Mouse (Mus musculus): ENCODE measurements at regions not wholly inside any gene's neighbourhood (a gene's known extent, or its start where the extent isn't known, plus 50 kb on each side); places are given as distances from the start of the nearest gene placed in this dataset.
"Not testable (repeated sequence)": the region's sequence is repeated elsewhere in the genome, so short reads cannot be mapped to it uniquely, and the experiment has no call there.

- no peak for DNase-seq (ENCODE audit: low spot score)
These were observed 639.5 kb downstream of the Rwdd3 start for GRCm38 (mm10) chr3:120531880-120532580.

- DNase-seq (ENCODE audit: low spot score), result no peak
These were observed 659.8 kb downstream of the Rwdd3 start for GRCm38 (mm10) chr3:120511651-120512050.

GRCm38 (mm10) chr3:120498937-120499336 is 672.6 kb downstream of the Rwdd3 start:
- no peak for DNase-seq (ENCODE audit: low spot score)

- DNase-seq (ENCODE audit: low spot score), result no peak
These were observed 693.6 kb downstream of the Rwdd3 start for GRCm38 (mm10) chr3:120477934-120478333.

GRCm38 (mm10) chr3:120477232-120477631 is 693.0 kb upstream of the Ptbp2 start:
- DNase-seq (ENCODE audit: low spot score), result no peak

GRCm38 (mm10) chr3:120473645-120474038 is 689.4 kb upstream of the Ptbp2 start:
- DNase-seq (ENCODE audit: low spot score), result no peak

GRCm38 (mm10) chr3:120472687-120473644 is 688.7 kb upstream of the Ptbp2 start:
- DNase-seq (ENCODE audit: low spot score), result no peak

- DNase-seq (ENCODE audit: low spot score), result no peak
These were observed 687.7 kb upstream of the Ptbp2 start for GRCm38 (mm10) chr3:120471878-120472444.

GRCm38 (mm10) chr3:120468887-120469286 is 684.6 kb upstream of the Ptbp2 start:
- no peak for DNase-seq (ENCODE audit: low spot score)

GRCm38 (mm10) chr3:120460717-120461116 is 676.5 kb upstream of the Ptbp2 start:
- DNase-seq (ENCODE audit: low spot score), result no peak

GRCm38 (mm10) chr3:120457912-120458311 is 673.6 kb upstream of the Ptbp2 start:
- no peak for DNase-seq (ENCODE audit: low spot score)

- no peak for DNase-seq (ENCODE audit: low spot score)
These were observed 656.9 kb upstream of the Ptbp2 start for GRCm38 (mm10) chr3:120441127-120441526.

- DNase-seq (ENCODE audit: low spot score), result no peak
These were observed 646.0 kb upstream of the Ptbp2 start for GRCm38 (mm10) chr3:120430285-120430684.

GRCm38 (mm10) chr3:120416634-120417033 is 632.4 kb upstream of the Ptbp2 start:
- DNase-seq (ENCODE audit: low spot score), result no peak

- no peak for DNase-seq (ENCODE audit: low spot score)
These were observed 591.5 kb upstream of the Ptbp2 start for GRCm38 (mm10) chr3:120375688-120376289.

GRCm38 (mm10) chr3:120342747-120343377 is 558.6 kb upstream of the Ptbp2 start:
- DNase-seq (ENCODE audit: low spot score), result no peak

GRCm38 (mm10) chr3:120341882-120342281 is 557.6 kb upstream of the Ptbp2 start:
- no peak for DNase-seq (ENCODE audit: low spot score)

GRCm38 (mm10) chr3:120335843-120336585 is 551.7 kb upstream of the Ptbp2 start:
- no peak for DNase-seq (ENCODE audit: low spot score)

GRCm38 (mm10) chr3:120307042-120307441 is 522.8 kb upstream of the Ptbp2 start:
- DNase-seq (ENCODE audit: low spot score), result not testable (repeated sequence)

- no peak for DNase-seq (ENCODE audit: low spot score)
These were observed 521.3 kb upstream of the Ptbp2 start for GRCm38 (mm10) chr3:120305608-120306007.
